Mouse (Mus musculus) forelimb bud, embryonic 11.5 days (tissue): ENCODE measurements around the gene Zfp36l1.
A peak's percentile ranks its signal among the peaks of the same experiment; 100 is the strongest.

Source experiments
- DNase-seq: peaks from one replicate; pipeline ENCODE4 v3.0.0-alpha.2; 2012; ENCODE audit warnings: low read depth, low spot score

The Zfp36l1 gene

GRCm38 (mm10) chr12:80131359-80132249 lies 18.8 kb upstream of the Zfp36l1 start:
- DNase-seq = no peak

GRCm38 (mm10) chr12:80130558-80131358 lies 17.9 kb upstream of the Zfp36l1 start:
- DNase-seq = no peak

GRCm38 (mm10) chr12:80129531-80129930 lies 16.7 kb upstream of the Zfp36l1 start:
- no peak for DNase-seq

- no peak for DNase-seq
Observed at GRCm38 (mm10) chr12:80127191-80127762, 14.5 kb upstream of the Zfp36l1 start.

- no peak for DNase-seq
Observed at GRCm38 (mm10) chr12:80125316-80125715, 12.5 kb upstream of the Zfp36l1 start.

GRCm38 (mm10) chr12:80124756-80125155 lies 11.9 kb upstream of the Zfp36l1 start:
- DNase-seq = no peak

GRCm38 (mm10) chr12:80124211-80124610 lies 11.4 kb upstream of the Zfp36l1 start:
- DNase-seq = no peak

- no peak for DNase-seq
Observed at GRCm38 (mm10) chr12:80123227-80123803, 10.5 kb upstream of the Zfp36l1 start.

- no peak for DNase-seq
Observed at GRCm38 (mm10) chr12:80121438-80121837, 8.6 kb upstream of the Zfp36l1 start.

GRCm38 (mm10) chr12:80118588-80118987 lies 5.8 kb upstream of the Zfp36l1 start:
- DNase-seq = no peak

GRCm38 (mm10) chr12:80116206-80117112 lies 3.6 kb upstream of the Zfp36l1 start:
- DNase-seq = no peak

GRCm38 (mm10) chr12:80115863-80116194 lies 3.0 kb upstream of the Zfp36l1 start:
- no peak for DNase-seq

DNA sequence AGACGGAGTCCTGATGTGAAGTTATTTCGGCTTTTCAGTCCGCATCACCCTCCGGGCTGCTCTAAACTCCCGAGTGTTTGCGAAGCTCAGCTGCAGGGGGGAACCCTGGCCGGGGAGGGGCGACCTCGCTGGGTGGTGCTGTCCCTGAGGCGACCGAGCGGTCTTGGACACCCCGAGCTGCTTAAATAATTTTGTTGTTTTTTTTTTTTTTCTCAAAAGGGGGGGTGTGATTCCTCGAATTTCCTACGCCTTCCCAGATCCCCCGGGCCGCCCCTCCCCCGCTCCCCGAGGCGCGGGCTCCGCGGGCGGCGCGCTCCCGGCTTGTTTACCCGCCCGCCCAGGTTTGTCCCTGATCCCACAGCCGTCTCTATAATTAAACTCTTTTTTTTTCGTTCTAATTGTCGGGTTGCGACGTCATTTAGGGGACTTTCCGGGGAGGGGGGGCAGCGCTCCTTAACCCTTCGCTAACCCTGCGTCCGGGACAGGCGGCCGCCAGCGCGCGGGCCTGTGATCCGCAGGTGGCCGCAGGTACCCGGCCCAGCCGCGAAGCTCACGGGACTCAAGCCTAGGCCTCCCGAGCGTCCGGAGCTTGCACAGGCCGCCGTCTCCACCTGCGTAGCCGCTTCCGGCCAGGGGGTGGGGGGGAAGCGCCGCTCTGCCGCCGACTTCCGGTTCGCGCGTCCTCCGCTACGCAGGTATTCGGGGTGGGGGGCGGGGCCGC lies 2.5 kb upstream of the Zfp36l1 start:
- DNase-seq = peak; percentile 86

DNA sequence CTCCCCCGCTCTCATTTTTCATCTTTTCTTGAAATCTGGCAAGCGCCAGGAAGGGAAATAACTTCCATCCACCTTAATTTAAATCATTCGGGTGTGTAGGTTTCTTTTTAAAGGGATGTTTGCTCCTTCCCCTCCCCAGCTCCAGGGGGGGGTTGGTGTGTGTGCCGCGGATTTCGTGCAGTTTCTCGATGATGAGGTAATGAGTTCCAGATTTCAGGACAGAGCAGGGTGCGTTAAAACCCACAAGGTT lies 2.0 kb upstream of the Zfp36l1 start:
- DNase-seq = peak; percentile 88

- DNase-seq = no peak
Observed at GRCm38 (mm10) chr12:80114031-80114891, 1.4 kb upstream of the Zfp36l1 start.

- no peak for DNase-seq
Observed at GRCm38 (mm10) chr12:80113586-80114021, 791 bp upstream of the Zfp36l1 start.

DNA sequence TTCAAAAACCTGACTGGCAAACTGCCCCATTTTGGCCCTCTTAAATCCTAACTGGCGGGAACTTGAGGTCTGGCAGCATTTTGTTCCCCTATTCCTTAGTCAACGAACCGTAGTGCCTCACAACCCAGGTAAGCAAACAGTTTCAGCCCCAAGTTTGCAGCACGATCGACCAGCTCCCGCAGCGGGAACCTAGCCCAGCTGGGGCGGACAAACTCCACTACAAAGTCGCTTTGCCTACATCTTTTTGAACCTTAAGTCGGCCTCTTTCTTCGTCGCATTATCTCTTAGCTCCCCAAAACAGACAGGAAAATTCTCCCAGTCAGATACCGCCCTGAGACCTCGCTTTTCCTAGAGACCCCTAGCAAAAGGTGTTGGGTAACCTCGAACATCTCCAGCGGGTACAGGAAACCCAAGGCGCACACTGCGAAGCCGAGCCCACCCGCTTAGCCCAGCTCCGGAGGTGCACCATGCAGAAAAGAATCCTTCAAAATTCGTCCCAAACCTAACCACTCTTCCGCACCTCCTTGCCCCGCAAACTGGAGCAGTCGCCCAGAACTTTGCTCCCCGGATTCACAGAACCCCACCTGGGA lies 647 bp downstream of the Zfp36l1 start:
- no peak for DNase-seq

GRCm38 (mm10) chr12:80111131-80112070 lies 1.4 kb downstream of the Zfp36l1 start:
- DNase-seq = no peak
